Mouse (Mus musculus): ENCODE results near the gene Klf15.
A peak's percentile ranks its signal among the peaks of the same experiment; 100 is the strongest.

Klf15 gene

GRCm38 (mm10) chr6:90491956-90492744 is 29.8 kb downstream of the Klf15 start:
- DNase-seq (ENCODE audit: low spot score in 2 of 2): no peak

GRCm38 (mm10) chr6:90494155-90494554 is 31.8 kb downstream of the Klf15 start:
- no peak for DNase-seq (ENCODE audit: low spot score in 2 of 2)

- no peak for DNase-seq (ENCODE audit: low spot score in 2 of 2)
Observed at GRCm38 (mm10) chr6:90494566-90494965, 32.2 kb downstream of the Klf15 start.

GRCm38 (mm10) chr6:90495282-90495912 is 33.0 kb downstream of the Klf15 start:
- DNase-seq (ENCODE audit: low spot score in 2 of 2): no peak

GRCm38 (mm10) chr6:90496217-90496616 is 33.8 kb downstream of the Klf15 start:
- DNase-seq (ENCODE audit: low spot score in 2 of 2): no peak

GRCm38 (mm10) chr6:90499509-90499908 is 37.1 kb downstream of the Klf15 start:
- DNase-seq (ENCODE audit: low spot score in 2 of 2): no peak

- no peak for DNase-seq (ENCODE audit: low spot score in 2 of 2)
Observed at GRCm38 (mm10) chr6:90501222-90501940, 39.0 kb downstream of the Klf15 start.

GRCm38 (mm10) chr6:90505906-90506305 is 43.5 kb downstream of the Klf15 start:
- no peak for DNase-seq (ENCODE audit: low spot score in 2 of 2)

GRCm38 (mm10) chr6:90506673-90507311 is 44.4 kb downstream of the Klf15 start:
- DNase-seq (ENCODE audit: low spot score in 2 of 2): no peak

- DNase-seq (ENCODE audit: low spot score in 2 of 2): no peak
Observed at GRCm38 (mm10) chr6:90507443-90507842, 45.1 kb downstream of the Klf15 start.

GRCm38 (mm10) chr6:90508197-90508624 is 45.8 kb downstream of the Klf15 start:
- no peak for DNase-seq (ENCODE audit: low spot score in 2 of 2)

GRCm38 (mm10) chr6:90509085-90509484 is 46.7 kb downstream of the Klf15 start:
- no peak for DNase-seq (ENCODE audit: low spot score in 2 of 2)

- DNase-seq (ENCODE audit: low spot score in 2 of 2): no peak
Observed at GRCm38 (mm10) chr6:90512416-90512815, 50.0 kb downstream of the Klf15 start.

- DNase-seq (ENCODE audit: low spot score in 2 of 2): no peak
Observed at GRCm38 (mm10) chr6:90513074-90513856, 50.9 kb downstream of the Klf15 start.

GRCm38 (mm10) chr6:90514369-90514768 is 52.0 kb downstream of the Klf15 start:
- DNase-seq (ENCODE audit: low spot score in 2 of 2): no peak

- DNase-seq (ENCODE audit: low spot score in 2 of 2): peak; percentile 38 to 75
Observed at GRCm38 (mm10) chr6:90514883-90515405, 52.6 kb downstream of the Klf15 start.

GRCm38 (mm10) chr6:90518892-90519291 is 56.5 kb downstream of the Klf15 start:
- no peak for DNase-seq (ENCODE audit: low spot score in 2 of 2)

- DNase-seq (ENCODE audit: low spot score in 2 of 2): no peak
Observed at GRCm38 (mm10) chr6:90519375-90519774, 57.0 kb downstream of the Klf15 start.
